Mouse (Mus musculus): ENCODE results near the gene Wdr86. TPM values are rescaled to one million over a fixed set of nuclear protein-coding genes. Genes with fewer than 3 reads are reported as not detected.

Wdr86 gene
- total RNA-seq, 2 experiments from 2014 or later = not detected

DNA sequence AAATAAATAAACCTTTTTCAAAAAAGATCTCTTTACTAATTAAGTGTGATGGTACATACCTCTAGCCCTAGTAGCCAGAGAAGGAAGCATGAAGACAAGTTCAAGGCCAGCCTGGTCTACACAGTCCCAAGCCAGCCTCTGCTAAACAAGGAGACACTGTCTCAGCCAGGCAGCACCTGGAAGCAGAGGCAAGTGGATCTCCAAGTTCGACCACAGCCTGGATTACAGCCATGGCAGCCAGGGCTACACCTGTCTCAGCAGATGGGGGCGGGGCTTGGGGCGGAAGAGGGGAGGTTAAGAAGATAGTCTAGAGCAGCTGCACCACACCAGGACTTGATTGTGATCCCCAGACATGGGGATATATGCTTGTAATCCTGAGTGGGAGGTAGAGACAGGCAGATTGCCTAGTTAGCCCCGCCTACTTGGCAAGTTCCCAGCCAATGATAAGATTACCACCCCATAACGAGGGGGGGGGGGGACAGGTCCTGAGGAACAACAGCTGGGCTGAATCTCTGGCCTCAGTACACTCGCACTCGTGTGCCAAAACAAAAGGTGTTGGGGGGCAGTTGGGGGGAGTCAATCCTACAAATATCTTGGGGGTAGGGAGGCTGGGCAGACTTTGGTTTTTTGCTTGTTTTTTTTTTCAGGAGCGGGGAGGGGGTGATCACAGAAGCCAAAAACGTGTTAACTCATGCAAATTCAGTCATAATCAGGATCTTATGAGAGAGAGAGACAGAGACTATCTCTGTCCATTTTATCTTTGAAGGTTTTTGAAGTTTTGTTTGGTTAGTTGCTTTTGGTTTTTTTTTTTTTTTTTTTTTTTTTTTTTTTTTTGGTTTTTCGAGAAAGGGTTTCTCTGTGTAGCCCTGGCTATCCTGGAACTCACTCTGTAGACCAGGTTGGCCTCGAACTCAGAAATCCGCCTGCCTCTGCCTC is 3.4 kb downstream of the Wdr86 start:
- intact Hi-C loops (cut with DNase I) = no loop called here
- no peak for TF ChIP-seq CTCF (IDR thresholded peaks at IDR 0.05)
- Histone ChIP-seq H3K27ac (no peak overlapping the region), H3K4me3 (no peak overlapping the region)
- no peak for DNase-seq

DNA sequence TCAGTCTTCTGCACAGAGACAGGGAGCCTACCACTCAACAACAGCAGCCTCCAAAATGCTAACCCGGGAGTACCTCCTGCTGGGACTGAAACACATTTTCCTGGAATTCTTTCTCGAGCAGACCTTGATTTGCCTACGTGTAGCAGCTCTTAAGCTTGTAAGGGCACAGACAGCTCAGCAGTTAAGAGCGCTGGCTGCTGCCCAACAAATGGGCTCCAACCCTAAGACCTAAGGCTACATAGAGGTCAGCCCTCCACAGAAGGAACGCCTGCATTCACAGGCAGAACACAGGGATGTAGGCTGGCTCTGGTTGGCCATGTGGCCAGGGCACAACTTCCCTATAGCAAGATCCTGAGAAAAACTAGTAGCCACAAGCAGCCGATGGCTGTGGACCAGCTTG is 4.6 kb downstream of the Wdr86 start:
- no peak overlapping the region for H3K27ac ChIP-seq
- no peak for DNase-seq
- H3K4me3 ChIP-seq = no peak overlapping the region
- TF ChIP-seq CTCF (IDR thresholded peaks at IDR 0.05) = no peak
- intact Hi-C loops (cut with DNase I) = no loop called here

DNA sequence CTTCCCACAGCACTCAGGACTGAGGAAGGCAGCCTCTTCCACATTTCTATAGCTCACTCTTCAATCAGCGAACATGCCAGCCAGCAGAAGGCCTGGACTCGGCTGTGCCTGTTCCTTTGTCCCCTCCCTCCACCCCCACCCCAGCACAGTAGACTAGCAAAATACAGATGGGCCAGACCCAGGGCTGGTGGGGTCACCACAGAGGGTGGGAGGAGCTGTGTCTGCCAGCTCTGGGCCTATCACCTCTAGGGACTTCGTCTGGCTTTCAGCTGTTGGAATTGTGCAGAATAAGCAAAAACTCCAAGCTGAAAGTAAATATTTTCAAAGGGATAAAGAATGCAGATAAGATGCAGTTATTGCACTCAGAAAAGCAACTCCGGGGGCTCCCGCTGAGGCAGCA is 5.7 kb downstream of the Wdr86 start:
- intact Hi-C loops (cut with DNase I) = no loop called here
- Histone ChIP-seq H3K4me3 (no peak overlapping the region), H3K27ac (no peak overlapping the region)
- no peak for DNase-seq
- TF ChIP-seq CTCF (IDR thresholded peaks at IDR 0.05) = no peak

DNA sequence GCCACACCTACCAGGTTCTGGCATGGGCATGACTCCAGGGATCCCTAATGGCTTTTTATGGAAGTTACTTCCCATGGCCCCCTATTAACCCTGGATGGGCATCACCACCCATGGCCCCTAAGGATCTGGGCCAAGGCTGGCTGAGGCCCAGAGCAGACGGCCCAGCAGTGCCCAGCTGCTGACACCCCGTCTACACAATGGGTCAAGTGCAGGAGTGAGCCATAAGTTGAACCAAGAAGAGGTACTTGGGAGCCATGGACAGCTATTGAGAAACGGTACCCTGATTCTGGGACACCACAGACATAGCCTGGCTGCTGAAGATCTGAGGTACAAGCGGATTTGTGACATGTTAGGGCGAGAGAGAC is 6.3 kb downstream of the Wdr86 start:
- Histone ChIP-seq H3K27ac (peak overlapping the region; percentile 10; the same call in 1 of the 2 replicates), H3K4me3 (no peak overlapping the region)
- DNase-seq = no peak
- intact Hi-C loops (cut with DNase I) = no loop called here
- no peak for TF ChIP-seq CTCF (IDR thresholded peaks at IDR 0.05)

DNA sequence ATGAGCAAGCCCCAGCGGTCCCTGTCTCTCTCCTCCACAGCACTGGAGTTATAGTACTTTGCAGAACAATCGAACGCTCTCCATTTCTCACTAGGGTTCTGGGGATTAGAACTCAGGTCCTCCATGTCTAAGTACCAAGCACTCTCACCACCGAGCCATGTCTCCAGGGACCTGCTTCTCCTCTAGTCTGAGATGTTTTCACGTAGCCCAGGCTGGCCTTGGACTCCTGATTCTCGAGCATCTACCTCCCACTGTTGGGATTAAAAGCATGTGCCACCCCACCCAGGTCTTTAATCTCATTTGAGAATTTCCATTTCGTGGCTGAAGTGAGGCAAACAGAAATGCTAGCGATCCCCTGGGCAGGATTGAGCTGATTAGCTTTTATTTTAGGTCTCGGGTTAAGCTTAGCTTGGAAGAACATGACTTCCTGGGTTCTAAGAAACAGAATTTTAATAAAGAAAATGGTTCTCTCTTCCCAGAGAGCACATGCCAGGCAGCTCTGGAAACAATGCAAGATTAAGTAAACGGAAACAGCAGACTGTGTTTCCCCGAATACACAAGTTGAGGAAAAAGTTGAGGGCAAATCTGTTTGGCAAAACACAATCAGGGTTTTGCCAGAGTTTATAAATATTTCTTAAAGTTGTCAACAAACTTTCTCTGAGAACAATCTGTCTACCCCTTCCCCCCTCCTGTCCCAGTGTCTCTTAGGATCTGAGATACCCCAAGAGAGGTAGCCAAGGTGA is 6.8 kb downstream of the Wdr86 start:
- intact Hi-C loops (cut with DNase I) = no loop called here
- H3K27ac ChIP-seq = peak overlapping the region; percentile 32; the same call in 1 of the 2 replicates
- no peak overlapping the region for H3K4me3 ChIP-seq
- no peak for DNase-seq
- no peak for TF ChIP-seq CTCF (IDR thresholded peaks at IDR 0.05)

DNA sequence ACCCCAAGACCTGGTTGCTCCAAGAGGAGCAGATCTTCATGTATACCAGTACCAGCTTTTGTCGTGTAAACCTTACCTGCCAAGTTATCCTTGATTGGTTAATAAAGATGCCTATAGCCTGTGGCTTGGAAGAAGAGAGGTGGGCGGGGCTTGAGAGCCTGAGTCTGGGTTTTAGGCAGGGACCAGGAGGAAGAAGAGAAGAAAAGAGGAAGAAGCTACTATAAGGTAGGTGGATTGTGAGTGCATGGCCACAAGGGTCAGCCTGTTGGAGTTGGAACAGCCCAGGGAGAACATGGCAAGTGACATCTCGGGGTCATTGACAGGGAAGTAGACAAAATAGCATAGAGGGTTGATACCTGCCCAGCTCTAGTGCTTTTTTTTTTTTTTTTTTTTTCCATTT is 10.7 kb downstream of the Wdr86 start:
- DNase-seq = no peak
- Histone ChIP-seq H3K4me3 (no peak overlapping the region), H3K27ac (no peak overlapping the region)
- no peak for TF ChIP-seq CTCF (IDR thresholded peaks at IDR 0.05)
- intact Hi-C loops (cut with DNase I) = no loop called here

DNA sequence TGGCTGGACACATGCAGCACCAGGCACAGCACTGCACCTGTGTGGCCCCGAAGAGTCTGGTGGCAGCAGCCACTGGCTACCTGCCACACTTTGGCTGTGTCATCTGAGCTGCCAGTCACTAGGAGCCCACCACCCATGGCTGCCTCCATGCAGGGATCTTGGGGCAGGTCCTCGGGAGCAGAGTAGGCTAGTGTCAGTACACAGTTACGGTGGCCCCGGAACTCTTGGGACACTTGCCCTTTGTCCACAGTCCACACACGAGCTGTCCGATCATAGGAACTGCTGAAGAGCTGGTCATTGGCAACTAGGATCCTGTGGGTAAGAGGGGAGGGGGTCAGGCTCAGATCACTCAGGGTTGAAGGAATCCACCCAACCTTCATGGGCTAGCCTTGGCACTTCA is 12.5 kb downstream of the Wdr86 start:
- TF ChIP-seq CTCF (IDR thresholded peaks at IDR 0.05) = no peak
- peak; percentile 38 for DNase-seq
- no peak overlapping the region for H3K4me3 ChIP-seq
- intact Hi-C loops (cut with DNase I) = no loop called here
- no peak overlapping the region for H3K27ac ChIP-seq

DNA sequence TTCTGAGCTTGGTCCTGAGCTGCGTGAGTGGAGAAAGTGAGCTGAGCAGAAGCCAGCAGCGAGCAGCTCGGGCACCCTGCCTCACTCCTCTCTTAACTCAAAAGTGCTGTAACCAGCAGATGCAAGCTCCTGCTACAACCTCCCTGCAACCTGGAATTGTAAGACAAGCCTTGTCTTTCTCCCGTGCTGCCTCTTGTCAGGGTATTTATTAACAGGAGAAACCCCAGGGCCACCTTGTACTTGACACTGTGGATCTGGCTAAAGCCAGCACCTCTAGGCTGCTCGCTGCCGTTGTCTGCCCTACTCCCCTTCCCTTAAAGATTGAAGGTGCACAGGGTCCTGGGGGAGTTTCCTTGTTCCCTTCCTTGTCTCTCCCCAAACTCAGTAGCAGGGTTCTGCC is 16.5 kb downstream of the Wdr86 start:
- no peak for TF ChIP-seq CTCF (IDR thresholded peaks at IDR 0.05)
- intact Hi-C loops (cut with DNase I) = no loop called here
- no peak for DNase-seq
- no peak overlapping the region for H3K4me3 ChIP-seq
- H3K27ac ChIP-seq = no peak overlapping the region

DNA sequence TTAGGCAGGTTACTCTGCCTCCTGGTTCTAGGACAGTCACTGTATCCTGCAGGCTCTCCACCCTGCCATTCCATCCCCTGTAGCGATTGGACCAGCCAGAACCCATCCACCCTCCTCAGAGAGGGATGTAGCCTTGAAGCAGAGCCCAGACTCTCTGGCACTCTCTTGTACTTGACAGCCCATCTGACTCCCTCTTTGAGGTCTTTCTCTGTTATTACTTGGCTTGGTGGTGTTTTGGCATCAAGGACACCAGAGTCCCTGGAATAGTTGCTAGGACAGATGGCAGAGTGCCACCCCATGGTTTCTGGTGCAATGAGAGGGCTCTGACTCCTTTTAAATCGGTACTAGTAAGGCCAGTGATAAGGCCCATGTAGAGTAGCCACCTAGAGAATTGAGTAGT is 17.3 kb downstream of the Wdr86 start:
- peak; percentile 44 for DNase-seq
- intact Hi-C loops (cut with DNase I) = no loop called here
- H3K4me3 ChIP-seq = no peak overlapping the region

DNA sequence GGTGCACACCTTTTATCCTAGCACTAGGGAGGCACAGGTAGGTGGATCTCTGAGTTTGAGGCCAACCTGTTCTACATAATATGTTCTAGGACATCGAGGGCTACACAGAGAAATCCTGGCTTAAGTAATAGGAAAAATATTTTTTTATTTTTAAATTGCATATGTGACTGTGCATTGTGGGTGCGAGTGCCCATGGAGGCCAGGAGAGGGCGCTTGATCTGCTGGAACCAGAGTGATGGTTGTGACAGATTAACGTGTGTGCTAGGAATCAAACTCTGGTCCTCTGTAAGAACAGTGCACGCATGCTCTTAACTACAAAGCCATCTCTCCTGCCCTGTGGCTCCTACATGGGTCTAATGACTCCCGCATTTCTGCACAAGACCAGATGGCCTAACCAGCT is 18.9 kb downstream of the Wdr86 start:
- Histone ChIP-seq H3K4me3 (no peak overlapping the region), H3K27ac (no peak overlapping the region)
- TF ChIP-seq CTCF (IDR thresholded peaks at IDR 0.05) = peak; percentile 30; the same call in 1 of the 2 replicates
- no peak for DNase-seq
- intact Hi-C loops (cut with DNase I) = no loop called here

More for the DNA sequence above, 17.3 kb downstream of the Wdr86 start:
- H3K27ac ChIP-seq = no peak overlapping the region
- no peak for TF ChIP-seq CTCF (IDR thresholded peaks at IDR 0.05)

DNA sequence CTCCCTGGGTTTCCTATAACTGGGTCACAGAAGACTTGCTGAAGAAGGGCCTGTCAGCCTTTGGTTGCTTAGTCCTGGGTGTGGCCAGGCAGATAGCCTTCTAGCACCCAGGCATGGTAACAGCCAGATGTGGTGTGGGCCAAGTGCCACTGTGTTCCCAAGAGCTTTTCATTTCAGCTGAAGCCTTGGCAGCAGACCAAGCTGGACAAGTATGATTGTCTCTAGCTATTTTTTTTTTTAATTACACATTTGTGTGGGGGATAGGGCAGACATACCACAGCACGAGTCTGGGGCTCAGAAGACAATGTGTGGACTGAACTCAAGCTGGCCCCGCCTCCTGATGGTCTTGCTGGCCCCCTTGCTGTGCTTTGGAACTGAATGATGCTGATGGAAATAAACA is 20.6 kb downstream of the Wdr86 start:
- DNase-seq = peak; percentile 64
- Histone ChIP-seq H3K4me3 (no peak overlapping the region), H3K27ac (no peak overlapping the region)
- intact Hi-C loops (cut with DNase I) = no loop called here
- TF ChIP-seq CTCF (IDR thresholded peaks at IDR 0.05) = no peak

DNA sequence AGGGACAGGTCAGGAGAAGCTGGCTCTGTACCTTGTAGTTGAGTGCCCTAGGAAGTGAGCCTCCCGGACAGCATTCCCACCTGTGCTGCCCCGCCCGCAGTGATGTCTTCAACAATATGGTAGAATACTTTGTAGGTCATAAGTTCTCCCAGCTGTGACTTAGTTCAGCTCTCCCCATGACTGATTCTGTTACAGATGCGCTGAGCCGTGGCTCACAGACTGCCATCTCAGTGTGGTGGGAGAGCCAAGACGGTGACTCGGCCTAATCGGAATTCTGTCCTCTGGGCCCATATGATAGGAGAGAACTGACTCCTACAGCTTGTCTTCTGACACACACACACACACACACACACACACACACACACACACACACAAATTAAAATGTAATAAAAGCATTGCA is 25.9 kb downstream of the Wdr86 start:
- intact Hi-C loops (cut with DNase I) = no loop called here
- no peak for TF ChIP-seq CTCF (IDR thresholded peaks at IDR 0.05)
- no peak overlapping the region for H3K4me3 ChIP-seq
- H3K27ac ChIP-seq = no peak overlapping the region
- DNase-seq = no peak

DNA sequence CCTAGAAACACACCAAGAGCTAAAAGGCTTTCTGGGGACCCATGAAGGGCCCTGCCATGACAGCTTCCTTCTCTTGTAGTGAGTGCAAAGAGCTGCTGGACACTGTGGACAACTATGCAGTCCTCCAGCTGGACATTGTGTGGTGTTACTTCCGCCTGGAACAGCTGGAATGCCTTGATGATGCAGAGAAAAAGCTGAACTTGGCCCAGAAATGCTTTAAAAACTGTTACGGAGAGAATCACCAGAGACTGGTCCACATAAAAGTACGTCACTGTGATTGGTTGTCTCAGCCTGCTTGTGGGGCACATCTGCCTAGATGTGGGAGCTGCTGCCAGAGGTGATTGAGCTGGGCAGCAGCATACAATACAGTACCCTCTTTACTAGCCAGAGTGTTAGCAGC is 29.3 kb downstream of the Wdr86 start:
- DNase-seq = no peak
- TF ChIP-seq CTCF (IDR thresholded peaks at IDR 0.05) = no peak
- Histone ChIP-seq H3K4me3 (no peak overlapping the region), H3K27ac (no peak overlapping the region)
- intact Hi-C loops (cut with DNase I) = no loop called here

All from gastrocnemius, adult 2 months (tissue).